Mouse (Mus musculus): Measurements from ENCODE around the gene Abcb1a. TPM values are rescaled to one million over a fixed set of nuclear protein-coding genes. Genes with fewer than 3 reads are reported as not detected.
A peak's percentile ranks its signal among the peaks of the same experiment; 100 is the strongest.

Abcb1a gene
- polyA plus RNA-seq (2015; fragmentation: Nextera tagmentation; extraction: Ambion mirVana): 0.90 and 1.5 TPM in 2 replicates

GRCm38 (mm10) chr5:8659911-8660737 lies at the start of gene Abcb1a:
TSS of gene Abcb1a (plus strand) at chr5:8660077.
- peak within 1 kb of the TSS; percentile 61 for H3K4me2 ChIP-seq (ENCODE audit: low read depth, low read length)
- peak within 1 kb of the TSS; percentile 43 for H3K4me3 ChIP-seq (replicated peaks; ENCODE audit: low read length)
- WGBS: 4% methylated on average over 37 of the region's 37 CpGs
- no peak within 1 kb of the TSS for H3K27ac ChIP-seq (ENCODE audit: low read length)
- H3K9ac ChIP-seq (ENCODE audit: low read length): peak within 1 kb of the TSS; percentile 27
- H3K27me3 ChIP-seq (ENCODE audit: control insufficient read depth, insufficient read depth, low read length): no peaks in the 10 kb centered on the region
- no peaks in the 10 kb centered on the region for H3K9me3 ChIP-seq (replicated peaks; ENCODE audit: control insufficient read depth, low read length)
- no peaks in the 10 kb centered on the region for H3K36me3 ChIP-seq (ENCODE audit: control insufficient read depth, insufficient read depth, low read length)
- no peaks in the 10 kb centered on the region for H3K4me1 ChIP-seq (ENCODE audit: control insufficient read depth, insufficient read depth, low read length)
- peak; percentile 71 for ATAC-seq (ENCODE audit: insufficient read depth, low FRiP score)

- no peaks in the 10 kb centered on the region for H3K4me1 ChIP-seq (ENCODE audit: control insufficient read depth, insufficient read depth, low read length)
- peak overlapping the region; percentile 86 for H3K4me3 ChIP-seq (replicated peaks; ENCODE audit: low read length)
- peak overlapping the region; percentile 99 for H3K4me2 ChIP-seq (ENCODE audit: low read depth, low read length)
- no peaks in the 10 kb centered on the region for H3K36me3 ChIP-seq (ENCODE audit: control insufficient read depth, insufficient read depth, low read length)
- under 1% methylated on average over 46 of the region's 49 CpGs for WGBS
- H3K9me3 ChIP-seq (replicated peaks; ENCODE audit: control insufficient read depth, low read length): no peaks in the 10 kb centered on the region
- ATAC-seq (ENCODE audit: insufficient read depth, low FRiP score): peak; percentile 67
- H3K27me3 ChIP-seq (ENCODE audit: control insufficient read depth, insufficient read depth, low read length): no peaks in the 10 kb centered on the region
- peak overlapping the region; percentile 38; the same call in 1 of the 2 replicates for H3K27ac ChIP-seq (ENCODE audit: low read length)
- peak overlapping the region; percentile 77 for H3K9ac ChIP-seq (ENCODE audit: low read length)
These were observed 37.7 kb upstream of the Abcb1a start for GRCm38 (mm10) chr5:8622071-8622595.

- Histone ChIP-seq H3K4me3 (replicated peaks; ENCODE audit: low read length) (peak within 1 kb of the TSS; percentile 86), H3K27ac (ENCODE audit: low read length) (peak within 1 kb of the TSS; percentile 38; the same call in 1 of the 2 replicates), H3K9ac (ENCODE audit: low read length) (peak within 1 kb of the TSS; percentile 77), H3K9me3 (replicated peaks; ENCODE audit: control insufficient read depth, low read length) (no peaks in the 10 kb centered on the region), H3K4me2 (ENCODE audit: low read depth, low read length) (peak within 1 kb of the TSS; percentile 99), H3K27me3 (ENCODE audit: control insufficient read depth, insufficient read depth, low read length) (no peaks in the 10 kb centered on the region), H3K4me1 (ENCODE audit: control insufficient read depth, insufficient read depth, low read length) (no peaks in the 10 kb centered on the region), H3K36me3 (ENCODE audit: control insufficient read depth, insufficient read depth, low read length) (no peaks in the 10 kb centered on the region)
- peak; percentile 98 for ATAC-seq (ENCODE audit: insufficient read depth, low FRiP score)
- under 1% methylated on average over 54 of the region's 74 CpGs for WGBS
These were observed 37.2 kb upstream of the Abcb1a start, which contains the start of gene Rundc3b for GRCm38 (mm10) chr5:8622596-8623231. TSS of gene Rundc3b (minus strand) at chr5:8622952.

GRCm38 (mm10) chr5:8632901-8633300 lies 27.0 kb upstream of the Abcb1a start:
- Histone ChIP-seq H3K4me3 (replicated peaks; ENCODE audit: low read length) (no peak overlapping the region), H3K9ac (ENCODE audit: low read length) (no peak overlapping the region), H3K27me3 (ENCODE audit: control insufficient read depth, insufficient read depth, low read length) (no peaks in the 10 kb centered on the region), H3K36me3 (ENCODE audit: control insufficient read depth, insufficient read depth, low read length) (no peaks in the 10 kb centered on the region), H3K9me3 (replicated peaks; ENCODE audit: control insufficient read depth, low read length) (no peaks in the 10 kb centered on the region), H3K27ac (ENCODE audit: low read length) (no peak overlapping the region), H3K4me2 (ENCODE audit: low read depth, low read length) (no peak overlapping the region), H3K4me1 (ENCODE audit: control insufficient read depth, insufficient read depth, low read length) (no peaks in the 10 kb centered on the region)
- no peak for ATAC-seq (ENCODE audit: insufficient read depth, low FRiP score)
- WGBS: 72% methylated on average over 3 of the region's 3 CpGs

GRCm38 (mm10) chr5:8634489-8634975 lies 25.3 kb upstream of the Abcb1a start:
- no peak overlapping the region for H3K4me3 ChIP-seq (replicated peaks; ENCODE audit: low read length)
- no peak overlapping the region for H3K9ac ChIP-seq (ENCODE audit: low read length)
- ATAC-seq (ENCODE audit: insufficient read depth, low FRiP score): no peak
- no peak overlapping the region for H3K27ac ChIP-seq (ENCODE audit: low read length)
- no peaks in the 10 kb centered on the region for H3K4me1 ChIP-seq (ENCODE audit: control insufficient read depth, insufficient read depth, low read length)
- no peaks in the 10 kb centered on the region for H3K36me3 ChIP-seq (ENCODE audit: control insufficient read depth, insufficient read depth, low read length)
- H3K9me3 ChIP-seq (replicated peaks; ENCODE audit: control insufficient read depth, low read length): no peaks in the 10 kb centered on the region
- H3K4me2 ChIP-seq (ENCODE audit: low read depth, low read length): no peak overlapping the region
- H3K27me3 ChIP-seq (ENCODE audit: control insufficient read depth, insufficient read depth, low read length): no peaks in the 10 kb centered on the region

- no peaks in the 10 kb centered on the region for H3K27me3 ChIP-seq (ENCODE audit: control insufficient read depth, insufficient read depth, low read length)
- H3K4me2 ChIP-seq (ENCODE audit: low read depth, low read length): no peak overlapping the region
- no peak for ATAC-seq (ENCODE audit: insufficient read depth, low FRiP score)
- no peaks in the 10 kb centered on the region for H3K36me3 ChIP-seq (ENCODE audit: control insufficient read depth, insufficient read depth, low read length)
- H3K4me3 ChIP-seq (replicated peaks; ENCODE audit: low read length): no peak overlapping the region
- no peaks in the 10 kb centered on the region for H3K4me1 ChIP-seq (ENCODE audit: control insufficient read depth, insufficient read depth, low read length)
- no peak overlapping the region for H3K27ac ChIP-seq (ENCODE audit: low read length)
- 78% methylated on average over 4 of the region's 4 CpGs for WGBS
- no peak overlapping the region for H3K9ac ChIP-seq (ENCODE audit: low read length)
- no peaks in the 10 kb centered on the region for H3K9me3 ChIP-seq (replicated peaks; ENCODE audit: control insufficient read depth, low read length)
These were observed 11.6 kb upstream of the Abcb1a start for GRCm38 (mm10) chr5:8648300-8648699.

- Histone ChIP-seq H3K4me2 (ENCODE audit: low read depth, low read length) (no peak overlapping the region), H3K36me3 (ENCODE audit: control insufficient read depth, insufficient read depth, low read length) (no peaks in the 10 kb centered on the region), H3K27ac (ENCODE audit: low read length) (no peak overlapping the region), H3K9me3 (replicated peaks; ENCODE audit: control insufficient read depth, low read length) (no peaks in the 10 kb centered on the region), H3K4me3 (replicated peaks; ENCODE audit: low read length) (no peak overlapping the region), H3K27me3 (ENCODE audit: control insufficient read depth, insufficient read depth, low read length) (no peaks in the 10 kb centered on the region), H3K4me1 (ENCODE audit: control insufficient read depth, insufficient read depth, low read length) (no peaks in the 10 kb centered on the region), H3K9ac (ENCODE audit: low read length) (no peak overlapping the region)
- ATAC-seq (ENCODE audit: insufficient read depth, low FRiP score): no peak
These were observed 11.1 kb upstream of the Abcb1a start for GRCm38 (mm10) chr5:8648774-8649173.

GRCm38 (mm10) chr5:8652085-8652484 lies 7.8 kb upstream of the Abcb1a start:
- Histone ChIP-seq H3K9me3 (replicated peaks; ENCODE audit: control insufficient read depth, low read length) (no peaks in the 10 kb centered on the region), H3K27ac (ENCODE audit: low read length) (no peak overlapping the region), H3K4me3 (replicated peaks; ENCODE audit: low read length) (no peak overlapping the region), H3K4me1 (ENCODE audit: control insufficient read depth, insufficient read depth, low read length) (no peaks in the 10 kb centered on the region), H3K4me2 (ENCODE audit: low read depth, low read length) (no peak overlapping the region), H3K36me3 (ENCODE audit: control insufficient read depth, insufficient read depth, low read length) (no peaks in the 10 kb centered on the region), H3K9ac (ENCODE audit: low read length) (no peak overlapping the region), H3K27me3 (ENCODE audit: control insufficient read depth, insufficient read depth, low read length) (no peaks in the 10 kb centered on the region)
- no peak for ATAC-seq (ENCODE audit: insufficient read depth, low FRiP score)
- WGBS: 80% methylated on average over 2 of the region's 2 CpGs

- no peaks in the 10 kb centered on the region for H3K4me1 ChIP-seq (ENCODE audit: control insufficient read depth, insufficient read depth, low read length)
- ATAC-seq (ENCODE audit: insufficient read depth, low FRiP score): no peak; the same call in 1 of the 2 replicates
- peak overlapping the region; percentile 43 for H3K4me3 ChIP-seq (replicated peaks; ENCODE audit: low read length)
- peak overlapping the region; percentile 61 for H3K4me2 ChIP-seq (ENCODE audit: low read depth, low read length)
- WGBS: 66% methylated on average over 10 of the region's 10 CpGs
- no peaks in the 10 kb centered on the region for H3K27me3 ChIP-seq (ENCODE audit: control insufficient read depth, insufficient read depth, low read length)
- peak overlapping the region; percentile 27 for H3K9ac ChIP-seq (ENCODE audit: low read length)
- H3K27ac ChIP-seq (ENCODE audit: low read length): no peak overlapping the region
- no peaks in the 10 kb centered on the region for H3K36me3 ChIP-seq (ENCODE audit: control insufficient read depth, insufficient read depth, low read length)
- no peaks in the 10 kb centered on the region for H3K9me3 ChIP-seq (replicated peaks; ENCODE audit: control insufficient read depth, low read length)
These were observed 868 bp downstream of the Abcb1a start for GRCm38 (mm10) chr5:8660738-8661151.
